Mouse (Mus musculus) hindbrain, embryonic 13.5 days (tissue): Measurements from ENCODE around the gene Pak1. TPM values are rescaled to one million over a fixed set of nuclear protein-coding genes. Genes with fewer than 3 reads are reported as not detected.

ENCODE experiments used
- ATAC-seq: fragments of 200-750 bp; cut with Nextera tagmentation; 2 replicates; pipeline ENCODE4 v1.8.0; 2017; ENCODE audit warnings: moderate TSS enrichment; ENCODE audit not compliant: low FRiP score
- H3K27ac ChIP-seq: fragments of 300-500 bp; sonication (generic); 2 replicates; pipeline ENCODE4 v1.5.1; 2015; ENCODE audit warnings: inconsistent platforms, mild to moderate bottlenecking, moderate library complexity
- H3K27me3 ChIP-seq: fragments of 300-500 bp; sonication (generic); 2 replicates; pipeline ENCODE4 v1.6.1; 2015; ENCODE audit warnings: mild to moderate bottlenecking, inconsistent platforms
- H3K36me3 ChIP-seq: fragments of 300-500 bp; sonication (generic); 2 replicates; pipeline ENCODE4 v1.6.1; 2015; ENCODE audit warnings: mild to moderate bottlenecking, inconsistent platforms
- H3K4me1 ChIP-seq: fragments of 300-500 bp; sonication (generic); replicated peaks from 2 replicates; pipeline ENCODE4 v1.6.1; 2015; ENCODE audit warnings: inconsistent platforms
- H3K4me2 ChIP-seq: fragments of 300-500 bp; sonication (generic); 2 replicates; pipeline ENCODE4 v1.6.1; 2015; ENCODE audit warnings: inconsistent platforms, mild to moderate bottlenecking, moderate library complexity
- H3K4me3 ChIP-seq: fragments of 300-500 bp; sonication (generic); 2 replicates; pipeline ENCODE4 v1.5.1; 2015; ENCODE audit warnings: mild to moderate bottlenecking, inconsistent platforms
- H3K9ac ChIP-seq: fragments of 300-500 bp; sonication (generic); 2 replicates; pipeline ENCODE4 v1.6.1; 2015; ENCODE audit warnings: mild to moderate bottlenecking, inconsistent platforms
- H3K9me3 ChIP-seq: fragments of 300-500 bp; sonication (generic); 2 replicates; pipeline ENCODE4 v1.6.1; 2016; ENCODE audit warnings: inconsistent platforms
- WGBS: fragments of 180-500 bp; shearing (Covaris S2); methylation state at CpG from one replicate; pipeline ENCODE4 v1.1.7; 2015; 5-methylcytosine and 5-hydroxymethylcytosine counted together
- polyA plus RNA-seq: library from polyadenylated mRNA; unstranded; fragments of >200 nt; fragmentation: Nextera tagmentation; extraction: Ambion mirVana; gene quantifications from 2 replicates; pipeline ENCODE4 v1.2.1, GENCODE M21; 2015

Pak1 gene
- 130 and 132 TPM in 2 replicates for polyA plus RNA-seq

DNA sequence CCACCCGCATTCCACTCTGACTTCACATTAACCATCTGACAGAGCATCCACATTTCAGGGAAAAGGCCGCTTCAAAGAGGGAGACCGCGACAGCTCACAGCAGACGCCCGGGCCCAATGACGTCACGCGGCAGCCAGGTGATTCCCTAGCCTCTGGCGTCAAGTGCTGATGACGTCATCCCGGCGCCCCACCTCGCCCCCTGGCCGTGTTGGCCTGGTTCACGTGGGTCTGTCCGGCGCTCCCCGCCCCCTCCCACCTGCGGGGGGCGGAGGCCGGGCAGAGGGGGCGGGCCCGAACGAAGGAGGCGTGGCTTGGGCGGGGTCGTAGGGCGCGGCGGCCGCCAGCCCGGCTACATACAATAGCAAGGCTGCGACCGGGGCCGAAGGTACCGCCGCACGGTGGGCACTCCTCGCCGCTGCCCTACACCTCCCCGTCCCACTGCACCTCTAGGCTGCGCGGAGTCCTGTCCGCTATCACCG lies at the start of gene Pak1:
Pak1 (plus strand) TSS at position 352 of the 479 bp plus-strand sequence.
- H3K4me3 ChIP-seq, result peak within 1 kb of the TSS; percentile 89
- H3K4me1 ChIP-seq, result peaks cover 32% of the 10 kb centered on the region
- peak within 1 kb of the TSS; percentile 93 for H3K9ac ChIP-seq
- 1% methylated on average over 46 of the region's 46 CpGs for WGBS
- H3K27me3 ChIP-seq, result 0 out of 2 replicates have a peak, but pooled peaks cover 14% of the 10 kb centered on the region
- H3K9me3 ChIP-seq, result no peaks in the 10 kb centered on the region
- no peaks in the 10 kb centered on the region for H3K36me3 ChIP-seq
- peak; percentile 92 for ATAC-seq
- peak within 1 kb of the TSS; percentile 73 for H3K4me2 ChIP-seq
- H3K27ac ChIP-seq, result peak within 1 kb of the TSS; percentile 89

DNA sequence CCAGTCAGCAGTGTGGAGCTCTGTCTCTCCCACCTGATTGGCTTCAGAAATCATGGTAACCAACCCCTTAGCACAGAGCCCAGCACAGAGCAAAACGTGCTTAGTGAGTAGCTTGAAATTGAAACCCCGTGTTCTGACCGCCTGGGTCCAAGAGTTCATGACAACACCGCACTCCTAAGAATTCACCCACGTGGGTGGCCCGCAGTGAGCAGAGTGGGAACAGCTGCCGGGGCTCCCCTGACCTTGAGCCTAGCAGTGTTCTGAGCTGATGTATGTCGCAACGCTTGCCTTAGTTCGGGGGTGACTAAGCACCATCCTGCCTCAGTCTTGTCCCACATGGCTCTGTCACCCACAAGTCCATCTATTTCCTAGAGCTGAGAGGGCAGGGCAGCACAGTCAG lies 47.4 kb upstream of the Pak1 start:
- Histone ChIP-seq H3K4me2 (no peak overlapping the region), H3K4me1 (peaks cover 14% of the 10 kb centered on the region), H3K9me3 (no peaks in the 10 kb centered on the region), H3K27me3 (peaks cover under 1% of the 10 kb centered on the region; the same call in 1 of the 2 replicates), H3K9ac (no peak overlapping the region), H3K36me3 (no peaks in the 10 kb centered on the region), H3K27ac (no peak overlapping the region), H3K4me3 (no peak overlapping the region)
- no peak for ATAC-seq
- WGBS, result 57% methylated on average over 10 of the region's 10 CpGs

DNA sequence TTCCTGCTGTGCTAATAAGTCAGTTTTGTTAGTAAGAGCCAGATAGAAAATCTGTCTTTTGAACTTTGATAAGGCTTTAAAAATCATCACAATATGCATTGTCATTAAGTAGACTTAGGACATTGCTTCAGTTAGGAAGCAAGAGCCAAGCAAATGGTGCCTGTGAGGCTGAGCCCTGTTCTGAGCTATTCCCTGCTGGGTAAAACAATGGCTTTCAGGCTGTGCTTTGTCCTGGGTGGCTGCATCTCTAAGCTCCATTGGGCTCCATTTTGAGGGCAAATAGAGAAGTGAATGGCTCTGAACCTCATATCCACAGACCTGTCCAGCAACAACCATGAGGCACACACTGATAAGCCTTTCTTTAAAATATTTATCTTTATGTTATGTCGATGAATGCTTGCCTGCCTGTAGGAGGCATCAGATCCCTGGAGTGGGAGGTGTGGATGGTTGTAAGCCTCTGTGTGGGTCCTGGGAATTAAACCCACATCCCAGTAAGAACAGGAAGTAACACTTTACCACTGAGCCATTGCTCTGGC lies 46.5 kb upstream of the Pak1 start:
- peaks cover 8% of the 10 kb centered on the region for H3K4me1 ChIP-seq
- 28% methylated on average over 1 of the region's 1 CpGs for WGBS
- H3K27ac ChIP-seq, result no peak overlapping the region
- no peak for ATAC-seq
- H3K4me3 ChIP-seq, result no peak overlapping the region
- no peak overlapping the region for H3K9ac ChIP-seq
- H3K4me2 ChIP-seq, result no peak overlapping the region
- H3K27me3 ChIP-seq, result no peaks in the 10 kb centered on the region
- no peaks in the 10 kb centered on the region for H3K36me3 ChIP-seq
- no peaks in the 10 kb centered on the region for H3K9me3 ChIP-seq

DNA sequence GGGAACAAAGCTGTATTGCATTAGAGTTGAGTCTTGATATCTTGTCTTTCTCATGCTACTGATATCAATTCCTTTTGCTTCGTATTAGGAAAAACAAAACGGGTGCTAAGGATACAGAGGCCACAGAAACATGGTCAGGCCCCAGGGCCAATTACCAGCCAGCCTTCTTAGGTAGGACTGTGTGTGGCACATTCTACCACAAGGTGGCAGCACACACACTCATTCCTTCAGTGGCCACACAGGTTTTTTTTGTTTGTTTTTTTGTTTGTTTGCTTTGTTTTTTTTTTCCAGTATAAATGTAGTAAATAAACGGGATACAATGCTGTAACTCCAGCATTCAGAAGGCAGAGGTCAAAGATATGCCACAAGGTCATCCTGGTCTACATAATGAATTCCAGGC lies 43.0 kb upstream of the Pak1 start:
- ATAC-seq, result no peak

DNA sequence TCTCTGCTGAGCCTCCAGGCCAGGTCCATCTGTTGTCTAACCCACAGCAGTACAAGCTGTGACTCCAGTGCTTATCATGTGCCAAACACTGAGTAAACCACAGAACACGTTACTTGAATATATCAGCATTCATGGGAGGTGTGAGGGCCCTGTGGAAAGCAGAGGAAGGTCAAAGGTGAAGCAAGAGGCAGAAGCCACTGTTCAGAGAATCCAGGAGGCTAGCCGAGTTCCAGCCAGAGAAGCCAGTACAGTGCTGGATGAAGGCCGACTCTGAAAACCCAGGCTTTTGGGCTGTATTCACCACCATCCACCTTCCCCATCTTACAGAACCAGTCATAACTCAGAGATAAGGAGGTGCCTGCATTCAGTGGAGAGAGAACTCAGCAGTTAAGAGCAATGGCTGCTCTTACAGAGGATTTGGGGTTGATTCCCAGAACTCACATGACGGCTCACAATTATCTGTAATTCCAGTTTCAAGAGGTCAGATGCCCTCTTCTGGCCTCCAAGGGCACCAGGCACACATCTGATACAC lies 41.1 kb upstream of the Pak1 start:
- H3K4me1 ChIP-seq, result 0 out of 2 replicates have a peak, but pooled peaks cover 5% of the 10 kb centered on the region
- no peak for ATAC-seq
- H3K27ac ChIP-seq, result no peak overlapping the region
- no peaks in the 10 kb centered on the region for H3K9me3 ChIP-seq
- H3K4me3 ChIP-seq, result no peak overlapping the region
- H3K27me3 ChIP-seq, result no peaks in the 10 kb centered on the region
- 72% methylated on average over 4 of the region's 4 CpGs for WGBS
- no peaks in the 10 kb centered on the region for H3K36me3 ChIP-seq
- no peak overlapping the region for H3K4me2 ChIP-seq
- no peak overlapping the region for H3K9ac ChIP-seq

More for the DNA sequence above, 43.0 kb upstream of the Pak1 start:
- H3K4me1 ChIP-seq, result 0 out of 2 replicates have a peak, but pooled peaks cover 5% of the 10 kb centered on the region
- no peaks in the 10 kb centered on the region for H3K9me3 ChIP-seq
- H3K36me3 ChIP-seq, result no peaks in the 10 kb centered on the region
- H3K4me2 ChIP-seq, result no peak overlapping the region
- H3K27ac ChIP-seq, result no peak overlapping the region; the same call in 1 of the 2 replicates
- H3K27me3 ChIP-seq, result no peaks in the 10 kb centered on the region
- WGBS, result 20% methylated on average over 3 of the region's 3 CpGs
- H3K4me3 ChIP-seq, result no peak overlapping the region
- H3K9ac ChIP-seq, result no peak overlapping the region

DNA sequence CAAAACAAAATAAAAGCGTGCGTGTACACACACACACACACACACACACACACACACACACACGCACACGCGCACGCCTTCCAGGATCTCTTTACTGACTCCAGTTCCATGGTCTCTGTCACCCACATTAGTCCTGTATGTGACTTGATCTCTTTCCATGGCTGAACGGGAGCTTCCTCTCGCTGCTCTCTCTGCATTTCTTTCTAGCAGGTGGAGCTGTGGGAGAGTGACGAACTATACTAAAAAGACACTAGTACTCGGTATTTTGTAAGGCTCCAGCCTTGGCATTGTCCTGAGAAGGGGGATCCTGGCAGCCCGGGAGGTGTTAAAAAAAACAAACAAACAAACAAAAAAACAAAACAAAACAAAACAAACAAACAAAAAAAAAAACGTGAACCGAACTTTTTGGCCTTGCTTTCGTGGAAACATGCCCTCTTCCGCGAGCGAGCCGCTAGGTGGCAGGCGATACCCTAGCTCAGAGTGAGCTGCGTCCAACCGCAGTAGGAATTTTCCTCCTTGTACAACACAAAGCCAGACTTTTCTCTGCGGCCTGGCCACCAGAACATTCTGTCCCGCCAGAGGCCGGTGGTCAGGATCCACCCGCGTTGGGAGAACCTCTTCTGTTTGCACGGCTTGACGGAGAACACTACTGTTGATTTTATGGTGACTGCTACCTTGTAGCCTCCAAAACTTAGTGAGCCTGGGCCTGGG lies 40.4 kb upstream of the Pak1 start:
- 0 out of 2 replicates have a peak, but pooled peaks cover 5% of the 10 kb centered on the region for H3K4me1 ChIP-seq
- no peak overlapping the region for H3K4me3 ChIP-seq
- ATAC-seq, result peak; percentile 63; the same call in 1 of the 2 replicates
- no peaks in the 10 kb centered on the region for H3K36me3 ChIP-seq
- WGBS, result 27% methylated on average over 28 of the region's 28 CpGs
- H3K27me3 ChIP-seq, result no peaks in the 10 kb centered on the region
- no peak overlapping the region for H3K27ac ChIP-seq
- H3K9ac ChIP-seq, result no peak overlapping the region
- no peak overlapping the region for H3K4me2 ChIP-seq
- H3K9me3 ChIP-seq, result no peaks in the 10 kb centered on the region

DNA sequence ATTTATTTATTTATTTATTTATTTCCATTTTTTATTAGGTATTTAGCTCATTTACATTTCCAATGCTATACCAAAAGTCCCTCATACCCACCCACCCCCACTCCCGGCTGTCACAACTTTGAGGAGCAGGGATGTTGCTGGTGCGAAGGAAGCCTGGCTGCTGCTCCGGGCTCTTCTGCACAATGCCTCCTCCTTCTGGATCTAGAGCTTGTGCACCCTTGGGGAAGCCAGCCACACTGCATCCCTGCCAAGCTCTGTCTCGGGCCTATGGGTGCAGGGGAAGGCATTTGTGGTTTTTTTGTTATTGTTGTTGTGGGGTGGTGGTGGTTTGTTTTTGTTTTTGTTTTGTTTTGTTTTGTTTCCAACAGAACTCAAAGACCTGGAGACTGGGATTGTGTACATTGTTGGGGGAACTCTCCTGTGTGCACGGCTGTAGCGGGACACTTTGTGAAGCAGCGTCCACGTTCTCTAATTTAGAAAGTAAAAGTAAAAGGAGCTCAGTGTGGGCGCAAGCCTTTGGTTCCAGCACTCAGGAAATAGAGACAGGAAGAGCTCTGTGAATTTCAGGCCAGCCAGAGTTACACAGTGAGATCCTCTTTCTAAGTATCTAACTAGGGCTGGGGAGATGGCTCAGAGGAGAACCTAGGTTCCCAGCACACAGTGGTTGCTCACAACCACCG lies 39.7 kb upstream of the Pak1 start:
- Histone ChIP-seq H3K4me2 (peak overlapping the region; percentile 20; the same call in 1 of the 2 replicates), H3K27ac (0 out of 2 replicates have a peak overlapping the region, but pooled peaks have one; percentile 36), H3K9ac (no peak overlapping the region), H3K36me3 (no peaks in the 10 kb centered on the region), H3K9me3 (no peaks in the 10 kb centered on the region), H3K4me3 (no peak overlapping the region), H3K4me1 (0 out of 2 replicates have a peak, but pooled peaks cover 5% of the 10 kb centered on the region), H3K27me3 (no peaks in the 10 kb centered on the region)
- ATAC-seq, result no peak
- whole genome bisulfite sequencing, result 49% methylated on average over 10 of the region's 10 CpGs

DNA sequence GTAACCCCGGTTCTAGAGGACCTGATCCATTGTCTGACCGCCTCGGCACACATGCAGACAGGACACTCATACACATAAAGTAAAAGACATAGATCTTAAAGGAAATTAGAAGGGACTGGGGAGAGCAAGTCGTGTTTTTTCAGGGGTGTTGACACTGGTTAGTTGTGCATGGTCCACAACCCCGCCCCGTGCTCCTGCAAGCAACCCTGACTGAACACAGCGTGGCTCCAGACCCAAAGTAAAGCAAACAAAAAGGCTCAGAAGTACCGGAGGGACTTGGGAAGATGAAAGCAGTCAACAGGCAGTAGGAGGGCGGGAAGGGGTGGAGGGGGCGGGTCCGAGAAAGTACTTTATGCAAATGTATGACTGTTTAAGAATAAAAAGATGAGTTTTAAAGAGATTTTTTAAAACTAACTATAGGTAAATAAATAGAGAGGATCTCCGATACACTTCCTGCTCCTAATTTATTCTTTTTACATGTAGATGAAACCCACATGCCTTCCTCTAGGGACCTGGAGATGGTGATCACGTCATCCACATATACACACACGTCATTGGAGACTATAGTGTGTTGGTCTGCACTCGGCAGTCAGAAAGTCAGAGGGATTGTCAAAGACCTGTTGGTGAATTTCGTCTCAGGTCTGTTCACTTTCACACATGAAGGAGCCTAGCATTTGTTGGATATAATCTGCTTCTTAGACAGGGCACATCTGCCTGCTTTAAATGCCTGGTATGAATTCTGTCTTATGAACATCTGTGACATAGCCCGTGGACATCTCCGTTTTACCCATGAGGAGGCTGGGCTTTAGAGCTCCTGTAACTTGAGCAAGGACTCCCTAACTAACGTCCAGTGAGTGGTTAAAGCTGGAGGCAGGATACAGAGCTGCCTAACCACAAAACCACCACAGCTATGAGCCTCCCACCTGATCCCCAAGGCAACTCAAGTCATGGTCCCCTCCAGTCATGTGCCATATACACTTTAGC lies 38.8 kb upstream of the Pak1 start:
- 21% methylated on average over 19 of the region's 19 CpGs for WGBS
- Histone ChIP-seq H3K27ac (0 out of 2 replicates have a peak overlapping the region, but pooled peaks have one; percentile 36), H3K36me3 (no peaks in the 10 kb centered on the region), H3K4me3 (no peak overlapping the region), H3K9me3 (no peaks in the 10 kb centered on the region), H3K4me2 (peak overlapping the region; percentile 20; the same call in 1 of the 2 replicates), H3K4me1 (0 out of 2 replicates have a peak, but pooled peaks cover 5% of the 10 kb centered on the region), H3K27me3 (no peaks in the 10 kb centered on the region), H3K9ac (no peak overlapping the region)
- no peak; the same call in 1 of the 2 replicates for ATAC-seq

DNA sequence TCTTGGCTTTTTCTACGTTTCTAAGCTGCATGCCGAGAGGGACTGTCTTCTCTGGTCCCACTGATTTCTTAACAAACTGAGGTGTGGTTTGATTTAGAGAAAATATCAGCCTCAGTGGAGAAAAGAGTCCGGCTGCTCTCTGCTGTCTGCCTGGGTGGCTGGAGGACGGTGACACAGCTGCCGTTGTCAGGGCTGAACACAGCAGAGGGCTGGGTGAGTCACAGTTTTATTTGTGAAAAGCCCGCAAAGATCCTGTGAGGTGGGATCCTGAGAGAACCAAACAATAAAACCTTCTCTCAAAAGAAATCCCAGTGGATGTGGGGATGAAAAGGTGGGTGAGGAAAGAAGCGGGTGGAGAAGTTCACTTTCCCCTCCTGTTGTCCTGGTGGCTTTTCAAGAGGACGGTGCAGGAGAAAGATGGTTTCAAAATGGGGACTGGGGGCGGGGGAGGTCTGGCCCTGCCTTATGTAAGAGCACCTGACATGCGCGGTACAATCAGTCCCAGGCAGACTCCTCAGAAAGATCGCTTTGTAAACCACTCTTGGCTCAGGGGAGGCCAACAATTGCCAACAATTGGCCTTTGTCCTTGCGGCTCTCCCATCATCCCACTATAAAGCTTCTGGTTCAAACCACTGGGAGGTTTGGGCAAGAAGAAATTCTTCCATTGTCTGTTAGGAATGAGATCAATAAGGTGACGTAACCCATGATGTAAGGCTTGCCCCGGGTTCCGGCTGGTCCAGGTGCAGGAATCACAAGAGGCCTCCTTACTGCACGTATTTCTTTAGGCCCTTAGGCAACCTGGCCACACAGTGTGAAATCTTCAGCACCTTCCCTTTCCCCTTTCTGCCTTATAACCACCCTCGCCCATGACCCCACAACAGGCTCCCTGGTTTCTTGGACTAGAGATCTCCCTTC lies 31.1 kb upstream of the Pak1 start:
- peak overlapping the region; percentile 45 for H3K4me2 ChIP-seq
- H3K27ac ChIP-seq, result peak overlapping the region; percentile 79
- H3K9ac ChIP-seq, result peak overlapping the region; percentile 66
- H3K4me1 ChIP-seq, result peaks cover 13% of the 10 kb centered on the region
- ATAC-seq, result peak; percentile 91
- H3K4me3 ChIP-seq, result 0 out of 2 replicates have a peak overlapping the region, but pooled peaks have one; percentile 14
- WGBS, result 24% methylated on average over 18 of the region's 18 CpGs
- no peaks in the 10 kb centered on the region for H3K36me3 ChIP-seq
- no peaks in the 10 kb centered on the region for H3K27me3 ChIP-seq
- H3K9me3 ChIP-seq, result no peaks in the 10 kb centered on the region

DNA sequence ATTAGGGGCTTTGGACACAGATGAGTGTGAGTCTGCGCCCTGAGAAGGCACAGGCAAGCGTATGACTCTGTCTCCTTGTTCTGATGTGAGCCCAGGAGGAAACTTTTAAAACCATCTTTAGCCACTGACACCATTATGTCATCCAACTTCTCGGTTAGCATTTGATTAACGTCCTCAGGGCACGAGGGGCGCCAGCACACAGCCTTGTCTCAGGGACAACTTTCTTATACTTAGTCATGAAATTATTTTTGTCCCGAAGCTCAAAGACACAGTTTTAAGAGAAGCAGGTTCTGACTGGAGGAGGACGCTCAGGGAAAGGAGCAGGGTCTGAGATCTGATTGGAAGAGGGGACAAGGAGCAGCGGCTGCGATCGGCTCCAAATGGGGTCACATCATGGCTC lies 23.8 kb upstream of the Pak1 start:
- no peak for ATAC-seq
- Histone ChIP-seq H3K9me3 (no peaks in the 10 kb centered on the region), H3K27ac (no peak overlapping the region), H3K4me3 (no peak overlapping the region), H3K4me2 (no peak overlapping the region), H3K27me3 (no peaks in the 10 kb centered on the region), H3K9ac (no peak overlapping the region), H3K4me1 (no peaks in the 10 kb centered on the region), H3K36me3 (no peaks in the 10 kb centered on the region)
- WGBS, result 83% methylated on average over 11 of the region's 11 CpGs
